Mouse (Mus musculus) E14TG2a.4 (cell line): ENCODE measurements around the gene Ap2a2.
"Not testable (repeated sequence)": the region's sequence is repeated elsewhere in the genome, so short reads cannot be mapped to it uniquely, and the experiment has no call there.

Source experiments
- H3K27me3 ChIP-seq: 2 replicates; pipeline ENCODE4 v1.6.1; 2014; ENCODE audit warnings: low read length, control low read depth; ENCODE audit not compliant: insufficient read depth
- H3K36me3 ChIP-seq: 2 replicates; pipeline ENCODE4 v1.6.1; 2014; ENCODE audit warnings: low read length, control low read depth; ENCODE audit not compliant: insufficient read depth
- H3K4me1 ChIP-seq: replicated peaks from 2 replicates; pipeline ENCODE4 v1.6.1; 2014; ENCODE audit warnings: low read depth, low read length, control low read depth
- H3K4me3 ChIP-seq: replicated peaks from 2 replicates; pipeline ENCODE4 v1.5.1; 2014; ENCODE audit warnings: mild to moderate bottlenecking, low read length
- H3K9me3 ChIP-seq: 2 replicates; pipeline ENCODE4 v1.6.1; 2014; ENCODE audit warnings: low read length, control low read depth
- CTCF ChIP-seq: conservative IDR thresholded peaks from 2 replicates; pipeline ENCODE4 v1.5.1; 2014; ENCODE audit warnings: low read length
- NANOG ChIP-seq: IDR thresholded peaks from 2 replicates; pipeline ENCODE4 v1.6.1; 2014; ENCODE audit warnings: borderline replicate concordance, low read length, mixed read lengths
- POU5F1 ChIP-seq: IDR thresholded peaks from 2 replicates; pipeline ENCODE4 v1.6.1; 2014; ENCODE audit warnings: low read length, borderline replicate concordance

Gene Ap2a2

DNA sequence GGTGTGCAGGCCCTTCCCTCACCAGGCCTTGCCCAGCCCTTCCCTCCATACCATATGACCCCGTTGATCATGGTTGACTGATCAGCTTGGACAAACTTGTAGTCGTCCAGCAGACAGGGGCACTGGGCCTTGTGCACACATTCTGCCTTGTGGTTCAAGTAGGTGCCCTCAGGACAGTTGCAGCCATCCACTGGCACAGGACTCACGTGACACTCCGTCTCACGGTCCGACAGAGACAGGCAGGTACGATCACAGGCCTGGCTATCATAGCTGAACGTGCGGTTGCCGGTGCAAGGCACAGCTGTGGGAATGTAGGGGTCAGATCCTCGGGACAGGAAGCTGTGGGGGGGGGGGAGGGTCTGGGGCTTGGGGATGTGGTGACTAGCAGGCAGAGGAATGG lies 85.8 kb downstream of the Ap2a2 start:
- Histone ChIP-seq H3K9me3 (0 out of 2 replicates have a peak, but pooled peaks cover 5% of the 10 kb centered on the region), H3K4me1 (no peaks in the 10 kb centered on the region), H3K36me3 (no peaks in the 10 kb centered on the region), H3K4me3 (no peak overlapping the region), H3K27me3 (no peaks in the 10 kb centered on the region)
- TF ChIP-seq CTCF (no peak), POU5F1 (no peak), NANOG (no peak)

DNA sequence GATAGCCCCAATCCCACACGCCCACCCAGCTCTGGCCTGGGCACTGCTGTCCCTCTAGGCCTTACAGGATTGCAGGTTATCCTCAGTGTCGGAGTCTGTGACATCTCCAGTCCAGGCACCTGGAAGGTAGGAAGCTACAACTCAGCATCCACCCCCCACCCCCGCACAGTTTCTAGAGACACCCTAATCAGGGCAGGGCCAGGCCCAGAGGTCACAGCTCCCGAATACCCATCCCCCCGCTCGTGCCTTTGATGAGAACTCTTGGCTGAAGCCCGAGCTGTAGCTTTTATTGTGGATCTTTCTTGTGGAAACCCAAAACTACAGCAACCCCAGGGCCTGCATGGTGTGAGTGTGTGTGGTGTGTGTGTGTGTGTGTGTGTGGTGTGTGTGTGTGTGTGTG lies 90.2 kb downstream of the Ap2a2 start:
- no peaks in the 10 kb centered on the region for H3K9me3 ChIP-seq
- TF ChIP-seq NANOG (no peak), POU5F1 (no peak), CTCF (no peak)
- no peaks in the 10 kb centered on the region for H3K4me1 ChIP-seq
- H3K27me3 ChIP-seq = no peaks in the 10 kb centered on the region
- H3K36me3 ChIP-seq = no peaks in the 10 kb centered on the region
- H3K4me3 ChIP-seq = no peak overlapping the region

DNA sequence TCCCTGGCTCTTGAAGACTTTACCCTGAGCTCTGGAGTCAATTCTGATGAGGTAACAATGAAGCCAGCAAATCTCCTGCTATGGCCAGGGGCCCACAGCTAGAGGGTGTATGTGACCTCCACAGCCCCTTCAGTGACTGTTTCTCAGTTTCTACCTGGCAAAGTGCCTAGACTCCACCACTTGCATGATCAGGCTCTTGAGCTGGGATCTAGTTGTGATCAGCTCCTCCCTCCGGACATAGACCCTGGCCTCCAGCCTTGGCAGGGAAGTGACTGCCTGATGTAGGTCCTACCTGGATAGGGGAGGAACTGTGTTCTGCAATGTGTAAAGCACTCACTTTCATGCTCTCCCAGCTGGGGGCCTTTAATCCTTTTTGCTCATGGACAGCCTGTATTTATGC lies 98.4 kb downstream of the Ap2a2 start:
- no peaks in the 10 kb centered on the region for H3K9me3 ChIP-seq
- H3K27me3 ChIP-seq = peaks cover 8% of the 10 kb centered on the region; the same call in 1 of the 2 replicates
- H3K4me3 ChIP-seq = no peak overlapping the region
- H3K4me1 ChIP-seq = peaks cover 11% of the 10 kb centered on the region
- no peaks in the 10 kb centered on the region for H3K36me3 ChIP-seq
- no peak for TF ChIP-seq CTCF
- TF ChIP-seq POU5F1 = no peak
- no peak for TF ChIP-seq NANOG

DNA sequence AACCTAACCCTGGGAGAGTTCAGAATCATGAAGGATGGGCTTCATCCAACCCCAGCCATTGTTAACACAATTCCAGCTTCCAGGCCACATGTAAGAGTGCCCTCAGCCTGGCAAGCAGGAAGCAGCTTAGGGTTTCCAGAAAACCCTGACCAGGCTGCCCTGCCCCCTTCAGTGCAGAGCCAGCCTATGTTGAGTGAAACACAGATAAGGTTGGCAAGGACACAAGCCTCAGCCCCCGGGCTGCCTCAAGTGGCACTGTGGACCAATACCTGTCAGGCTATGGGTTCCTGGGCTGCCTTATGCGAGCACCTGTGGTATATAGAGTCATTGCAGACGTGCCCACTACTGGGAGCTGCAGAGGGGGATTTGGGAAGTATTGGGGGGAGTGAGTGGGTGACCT lies 99.5 kb downstream of the Ap2a2 start:
- no peak for TF ChIP-seq CTCF
- no peak for TF ChIP-seq POU5F1
- Histone ChIP-seq H3K4me1 (peaks cover 11% of the 10 kb centered on the region), H3K9me3 (no peaks in the 10 kb centered on the region), H3K4me3 (no peak overlapping the region), H3K27me3 (peaks cover 8% of the 10 kb centered on the region; the same call in 1 of the 2 replicates), H3K36me3 (no peaks in the 10 kb centered on the region)

DNA sequence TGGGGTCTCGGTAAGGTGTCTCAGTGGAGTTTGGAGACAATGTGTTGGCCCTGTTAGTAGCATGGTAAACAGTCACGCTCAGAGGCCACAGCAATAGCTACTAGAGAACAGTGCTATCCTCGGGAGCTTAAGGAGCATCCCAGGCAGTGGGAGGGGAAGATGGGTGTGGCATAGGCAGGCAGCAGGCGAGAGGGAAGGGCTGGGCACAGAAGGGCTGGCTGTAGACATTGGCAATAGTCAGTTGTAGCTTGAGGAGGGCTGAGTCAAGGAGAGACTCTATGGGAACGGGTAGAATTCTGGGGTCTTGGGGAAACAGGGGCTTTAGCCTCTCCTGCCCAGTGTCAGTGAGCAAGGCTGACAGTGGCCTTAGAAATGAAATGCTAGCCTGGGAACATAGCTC lies 100.2 kb downstream of the Ap2a2 start:
- Histone ChIP-seq H3K27me3 (peaks cover 8% of the 10 kb centered on the region; the same call in 1 of the 2 replicates), H3K4me3 (no peak overlapping the region), H3K9me3 (no peaks in the 10 kb centered on the region), H3K4me1 (peaks cover 11% of the 10 kb centered on the region), H3K36me3 (no peaks in the 10 kb centered on the region)
- TF ChIP-seq POU5F1 = no peak
- no peak for TF ChIP-seq NANOG
- TF ChIP-seq CTCF = no peak

DNA sequence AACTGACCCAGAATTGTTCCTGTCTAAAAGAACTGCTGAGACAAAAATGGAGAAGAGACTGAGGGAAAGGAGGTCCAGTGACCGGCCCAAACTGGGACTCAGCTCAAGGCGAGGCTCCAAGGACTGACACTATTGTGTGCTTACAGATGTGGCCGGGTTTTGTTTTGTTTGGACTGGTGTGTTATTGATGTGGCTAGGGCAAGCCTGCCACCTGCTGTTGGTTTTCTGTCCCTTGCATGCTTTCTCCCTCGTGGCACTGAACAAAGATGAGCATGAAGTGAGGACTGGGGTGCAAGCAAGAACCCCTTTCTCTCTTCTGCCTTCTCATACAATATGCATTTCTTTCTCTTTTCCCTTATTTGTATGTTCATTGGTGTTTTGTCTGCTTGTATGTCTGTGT lies 104.2 kb downstream of the Ap2a2 start:
- TF ChIP-seq NANOG (no peak), CTCF (peak; percentile 43)
- Histone ChIP-seq H3K36me3 (no peaks in the 10 kb centered on the region), H3K27me3 (no peaks in the 10 kb centered on the region), H3K9me3 (no peaks in the 10 kb centered on the region), H3K4me1 (no peaks in the 10 kb centered on the region; the same call in 1 of the 2 replicates), H3K4me3 (no peak overlapping the region)

DNA sequence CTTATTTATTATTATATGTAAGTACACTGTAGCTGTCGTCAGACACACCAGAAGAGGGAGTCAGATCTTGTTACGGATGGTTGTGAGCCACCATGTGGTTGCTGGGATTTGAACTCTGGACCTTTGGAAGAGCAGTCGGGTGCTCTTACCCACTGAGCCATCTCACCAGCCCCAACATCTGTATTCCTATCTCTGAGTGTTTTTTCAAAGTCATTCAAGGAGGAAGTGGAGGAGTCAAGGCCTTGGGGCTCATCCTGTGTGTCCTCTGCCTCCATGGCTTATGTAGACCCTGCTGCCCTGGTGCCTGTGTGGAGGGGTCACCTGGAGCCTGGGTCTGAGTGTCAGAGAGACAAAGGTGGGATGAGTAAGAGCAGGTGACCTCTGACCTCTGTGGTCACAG lies 107.1 kb downstream of the Ap2a2 start:
- not testable (repeated sequence) for H3K4me3 ChIP-seq, H3K36me3 ChIP-seq, H3K4me1 ChIP-seq, H3K27me3 ChIP-seq, H3K9me3 ChIP-seq

DNA sequence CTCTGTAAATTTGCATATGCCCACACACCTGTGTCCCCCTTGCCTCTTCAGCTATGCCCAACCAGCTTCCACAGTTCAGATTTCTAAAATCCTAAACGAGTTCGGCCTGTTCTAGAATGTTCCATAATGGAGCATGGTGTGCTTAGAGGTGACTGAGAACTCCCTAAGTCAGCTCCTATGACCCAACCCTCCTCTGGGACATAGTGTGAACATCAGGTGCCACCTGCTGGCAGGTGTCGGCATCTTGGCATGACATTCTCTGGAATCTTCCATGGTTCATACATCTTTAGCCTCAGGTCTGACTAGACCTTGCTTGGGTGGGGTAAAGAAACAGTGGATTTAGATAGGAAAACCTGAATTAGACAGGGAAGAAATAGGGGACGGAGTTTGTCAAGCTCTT lies 109.0 kb downstream of the Ap2a2 start:
- H3K27me3 ChIP-seq = peaks cover 9% of the 10 kb centered on the region; the same call in 1 of the 2 replicates
- no peak overlapping the region for H3K4me3 ChIP-seq
- TF ChIP-seq CTCF (peak; percentile 37), POU5F1 (no peak)
- peaks cover 3% of the 10 kb centered on the region; the same call in 1 of the 2 replicates for H3K4me1 ChIP-seq
- H3K9me3 ChIP-seq = no peaks in the 10 kb centered on the region
- H3K36me3 ChIP-seq = no peaks in the 10 kb centered on the region

DNA sequence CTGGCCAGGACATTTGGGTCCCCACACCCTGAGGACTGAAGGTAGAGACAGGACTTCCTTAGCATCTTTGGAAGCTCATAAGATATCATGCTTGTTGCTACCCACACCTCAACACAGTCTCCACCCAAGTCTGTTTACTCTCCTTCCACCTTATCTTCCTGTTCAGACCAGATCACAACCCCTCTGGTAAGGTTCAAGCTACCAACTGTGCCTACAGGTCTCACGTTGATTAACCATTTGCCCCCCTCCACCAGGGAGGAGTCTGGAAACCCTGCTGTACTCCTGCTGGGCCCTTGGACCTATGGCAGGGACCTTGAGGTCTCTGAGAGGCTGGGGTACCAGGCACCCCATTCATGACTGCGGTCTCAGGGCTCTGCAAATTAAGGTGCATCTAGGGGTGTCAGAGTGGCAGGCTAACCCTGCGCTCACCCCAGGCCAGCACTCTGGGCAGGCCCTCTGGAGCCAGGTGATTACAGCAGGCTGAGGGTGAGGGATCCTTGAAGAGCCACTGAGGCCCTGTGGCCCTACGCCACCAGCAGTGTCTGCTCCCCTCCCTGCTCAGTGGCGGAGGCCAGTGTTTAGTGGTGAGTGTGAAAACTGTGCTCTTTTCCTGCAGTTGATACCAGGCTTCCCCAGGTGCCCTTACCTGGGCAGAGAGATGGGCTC lies 109.8 kb downstream of the Ap2a2 start:
- no peak overlapping the region for H3K4me3 ChIP-seq
- no peaks in the 10 kb centered on the region for H3K36me3 ChIP-seq
- peaks cover 3% of the 10 kb centered on the region; the same call in 1 of the 2 replicates for H3K4me1 ChIP-seq
- peaks cover 9% of the 10 kb centered on the region; the same call in 1 of the 2 replicates for H3K27me3 ChIP-seq
- no peaks in the 10 kb centered on the region for H3K9me3 ChIP-seq
- TF ChIP-seq CTCF (no peak), NANOG (no peak)
